Mouse (Mus musculus) NIH3T3 (cell line): ENCODE results near the gene Nanog.

Source experiments
- DNase-seq: peaks from one replicate; pipeline ENCODE4 v3.0.0-alpha.2; 2012; ENCODE audit warnings: low read depth

The Nanog gene

DNA sequence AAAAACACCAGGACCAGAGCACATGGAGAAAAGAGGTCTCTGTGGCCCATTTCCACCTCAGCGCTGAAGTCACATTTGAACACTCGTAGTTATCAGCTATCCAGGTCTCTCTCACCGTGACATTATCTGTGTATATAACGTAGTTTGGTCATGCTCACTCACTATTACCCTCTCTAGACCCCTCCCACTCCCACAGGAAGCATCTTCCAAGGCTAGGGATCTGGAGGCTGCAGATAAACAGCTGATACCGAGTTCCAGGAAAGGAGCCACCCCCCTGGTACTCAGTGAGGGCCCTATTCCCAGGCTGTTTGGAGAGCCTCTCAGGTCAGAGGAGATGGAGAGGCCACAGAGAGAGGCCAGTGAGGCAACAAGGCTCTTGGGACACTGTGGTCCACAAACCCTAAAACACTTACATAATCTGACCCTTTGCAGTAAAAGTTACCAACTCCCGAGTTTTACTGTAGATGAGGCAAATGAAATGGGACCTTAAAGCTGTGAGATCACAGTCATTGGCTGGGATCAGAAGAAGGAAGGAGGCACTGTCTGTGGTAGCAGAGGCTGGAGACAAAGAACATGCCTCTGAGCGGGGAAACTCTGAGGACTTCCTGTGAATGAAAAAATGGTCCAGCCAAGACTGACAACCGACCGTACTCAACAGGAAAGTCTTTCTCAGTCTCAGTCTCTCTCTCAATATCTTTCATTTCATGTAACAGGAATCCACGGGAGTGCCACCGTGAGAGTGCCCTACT is 55.8 kb downstream of the Nanog start:
- DNase-seq: no peak

DNA sequence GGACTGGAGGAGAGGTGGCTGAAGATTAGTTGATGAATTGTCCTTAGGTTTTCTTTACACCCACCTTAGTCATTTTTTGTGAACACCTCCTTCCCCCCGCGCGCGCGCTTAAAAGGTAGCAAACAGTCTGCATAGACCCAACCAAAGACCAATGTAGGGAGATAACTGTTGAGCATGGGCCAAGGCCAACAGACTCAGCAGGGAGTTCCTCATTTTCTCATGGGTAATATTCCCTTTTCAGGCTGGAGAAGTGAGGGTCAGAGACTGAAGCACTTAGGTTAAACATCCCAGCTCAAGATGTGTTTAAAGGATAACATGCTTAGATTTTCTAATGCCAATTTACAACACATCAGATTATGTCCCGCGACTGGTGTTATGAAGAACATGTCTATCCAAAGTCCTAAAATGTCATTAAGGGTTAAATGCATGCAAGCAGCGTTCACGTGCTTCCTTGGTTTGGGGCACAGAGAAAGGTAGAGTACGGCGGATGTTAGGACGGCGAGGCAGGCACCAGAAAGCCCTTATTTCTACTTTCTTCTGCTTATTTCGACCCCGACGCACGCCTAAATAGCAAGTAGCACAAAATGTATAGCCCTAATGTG is 56.7 kb downstream of the Nanog start:
- no peak for DNase-seq
